Mouse (Mus musculus) midbrain, postnatal 0 days (tissue): ENCODE results near the gene Gm572. TPM values are rescaled to one million over a fixed set of nuclear protein-coding genes. Genes with fewer than 3 reads are reported as not detected.

Source experiments
- ATAC-seq: fragments of 200-750 bp; cut with Nextera tagmentation; 2 replicates; pipeline ENCODE4 v1.8.0; 2017; ENCODE audit warnings: moderate number of reproducible peaks, mild to moderate bottlenecking, moderate TSS enrichment, moderate library complexity; ENCODE audit not compliant: low FRiP score
- DNase-seq: peaks from one replicate; pipeline ENCODE4 v3.0.0-alpha.2; 2015; ENCODE audit warnings: low spot score
- H3K27ac ChIP-seq: fragments of 300-500 bp; sonication (generic); 2 replicates; pipeline ENCODE4 v1.5.1; 2014; ENCODE audit warnings: low read depth, mild to moderate bottlenecking, low read length, mixed read lengths
- H3K27me3 ChIP-seq: fragments of 300-500 bp; sonication (generic); 2 replicates; pipeline ENCODE4 v1.6.1; 2014; ENCODE audit warnings: low read length, control low read depth, mixed read lengths; ENCODE audit not compliant: insufficient read depth
- H3K36me3 ChIP-seq: fragments of 300-500 bp; sonication (generic); 2 replicates; pipeline ENCODE4 v1.6.1; 2014; ENCODE audit warnings: low read length, control low read depth, mixed read lengths; ENCODE audit not compliant: insufficient read depth
- H3K4me1 ChIP-seq: fragments of 300-500 bp; sonication (generic); 2 replicates; pipeline ENCODE4 v1.6.1; 2014; ENCODE audit warnings: mild to moderate bottlenecking, control low read depth, antibody characterized with exemption, low read length, mixed read lengths; ENCODE audit not compliant: insufficient read depth
- H3K4me2 ChIP-seq: fragments of 300-500 bp; sonication (generic); 2 replicates; pipeline ENCODE4 v1.6.1; 2014; ENCODE audit warnings: low read depth, mild to moderate bottlenecking, low read length, mixed read lengths; ENCODE audit not compliant: poor library complexity, severe bottlenecking
- H3K4me3 ChIP-seq: fragments of 300-500 bp; sonication (generic); 2 replicates; pipeline ENCODE4 v1.5.1; 2014; ENCODE audit warnings: low read depth, mild to moderate bottlenecking, low read length, moderate library complexity
- H3K9ac ChIP-seq: fragments of 300-500 bp; sonication (generic); replicated peaks from 2 replicates; pipeline ENCODE4 v1.6.1; 2014; ENCODE audit warnings: mild to moderate bottlenecking, low read length, moderate library complexity, mixed read lengths; ENCODE audit not compliant: poor library complexity, severe bottlenecking
- H3K9me3 ChIP-seq: fragments of 300-500 bp; sonication (generic); 2 replicates; pipeline ENCODE4 v1.6.1; 2016; ENCODE audit warnings: low read length, control low read depth
- CTCF ChIP-seq: IDR thresholded peaks from 2 replicates; pipeline ENCODE4 v1.5.1; 2016; ENCODE audit warnings: antibody characterized with exemption, mild to moderate bottlenecking
- WGBS: fragments of 180-500 bp; shearing (Covaris S2); extraction: QIAGEN DNeasy Blood & Tissue Kit; methylation state at CpG from one replicate; pipeline ENCODE4 v1.1.7; 2014; 5-methylcytosine and 5-hydroxymethylcytosine counted together
- polyA plus RNA-seq: library from polyadenylated mRNA; unstranded; fragments of >200 nt; fragmentation: Nextera tagmentation; extraction: Ambion mirVana; gene quantifications from 2 replicates; pipeline ENCODE4 v1.2.1, GENCODE M21; 2015
- total RNA-seq: library from RNA; depleted of rRNA; stranded (reverse); fragments of >200 nt; gene quantifications from 2 replicates; pipeline ENCODE4 v1.2.3, GENCODE M21; 2014

Gm572 gene
- total and polyA plus RNA-seq, 2 experiments from 2014 or later: 0.44 TPM; not detected in 1

DNA sequence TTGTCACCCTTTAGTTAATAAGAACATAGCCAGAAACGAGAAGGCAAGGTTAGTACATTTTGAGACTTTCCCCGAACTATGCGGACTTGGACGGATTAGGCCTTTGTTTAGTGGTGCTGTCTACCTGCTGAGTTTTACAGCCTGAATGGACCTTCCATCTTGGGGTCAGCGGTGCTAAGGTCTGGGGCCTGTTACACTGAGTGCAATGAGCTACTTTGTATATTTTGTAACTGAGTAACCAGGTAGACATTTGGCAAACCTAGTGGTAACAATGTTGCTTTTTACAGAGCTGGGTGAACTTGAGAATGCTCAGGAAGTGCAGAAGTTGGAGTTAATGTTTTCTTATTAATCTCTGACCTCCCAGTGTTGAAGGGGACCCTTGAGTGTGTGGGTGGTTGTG, 2.0 kb upstream of the Gm572 start:
- DNase-seq: no peak
- no peaks in the 10 kb centered on the region for H3K36me3 ChIP-seq
- H3K4me3 ChIP-seq: no peak overlapping the region
- no peak for TF ChIP-seq CTCF
- no peak overlapping the region for H3K4me2 ChIP-seq
- no peaks in the 10 kb centered on the region for H3K4me1 ChIP-seq
- no peaks in the 10 kb centered on the region for H3K9me3 ChIP-seq
- 71% methylated on average over 5 of the region's 5 CpGs for WGBS
- no peaks in the 10 kb centered on the region for H3K27me3 ChIP-seq
- no peak overlapping the region for H3K27ac ChIP-seq
- ATAC-seq: no peak
- H3K9ac ChIP-seq: no peak overlapping the region

GRCm38 (mm10) chr4:148644157-148644511, 1.0 kb downstream of the Gm572 start:
- Histone ChIP-seq H3K27ac (no peak overlapping the region), H3K9me3 (no peaks in the 10 kb centered on the region), H3K4me2 (peak overlapping the region; percentile 32), H3K4me1 (no peaks in the 10 kb centered on the region), H3K36me3 (no peaks in the 10 kb centered on the region), H3K4me3 (no peak overlapping the region), H3K9ac (no peak overlapping the region), H3K27me3 (no peaks in the 10 kb centered on the region)
- no peak for ATAC-seq
- WGBS: 4% methylated on average over 9 of the region's 9 CpGs
- DNase-seq: peak; percentile 44
- peak; percentile 81 for TF ChIP-seq CTCF

DNA sequence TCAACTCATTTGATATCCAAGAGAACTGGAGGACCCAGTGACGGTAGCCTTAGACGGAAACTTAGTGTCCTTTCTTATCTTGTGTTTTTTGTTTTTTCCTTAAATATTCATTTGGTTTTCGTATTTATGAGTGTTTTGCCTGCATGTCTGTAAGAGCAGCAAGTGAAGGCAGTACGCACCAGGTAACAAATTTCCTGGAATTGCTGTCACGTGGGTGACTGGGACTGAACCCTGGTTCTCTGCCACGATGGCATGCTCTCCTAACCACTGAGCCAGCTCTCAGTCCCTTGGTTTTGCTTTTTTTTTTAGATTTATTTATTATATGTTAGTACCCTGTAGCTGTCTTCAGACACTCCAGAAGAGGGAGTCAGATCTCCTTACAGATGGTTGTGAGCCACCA, 1.8 kb downstream of the Gm572 start:
- WGBS: 84% methylated on average over 6 of the region's 6 CpGs
- no peak for ATAC-seq
- no peak for TF ChIP-seq CTCF

GRCm38 (mm10) chr4:148646616-148647015, 3.5 kb downstream of the Gm572 start:
- 65% methylated on average over 11 of the region's 11 CpGs for WGBS
- H3K4me2 ChIP-seq: no peak overlapping the region
- DNase-seq: no peak
- no peak overlapping the region for H3K9ac ChIP-seq
- no peaks in the 10 kb centered on the region for H3K4me1 ChIP-seq
- no peak for TF ChIP-seq CTCF
- H3K27ac ChIP-seq: no peak overlapping the region
- no peaks in the 10 kb centered on the region for H3K36me3 ChIP-seq
- no peaks in the 10 kb centered on the region for H3K9me3 ChIP-seq
- ATAC-seq: no peak
- no peak overlapping the region for H3K4me3 ChIP-seq
- no peaks in the 10 kb centered on the region for H3K27me3 ChIP-seq

More for the DNA sequence above, 1.8 kb downstream of the Gm572 start:
- H3K9me3 ChIP-seq: no peaks in the 10 kb centered on the region
- H3K27me3 ChIP-seq: no peaks in the 10 kb centered on the region
- H3K4me1 ChIP-seq: no peaks in the 10 kb centered on the region
- no peak overlapping the region for H3K4me2 ChIP-seq
- H3K36me3 ChIP-seq: no peaks in the 10 kb centered on the region
- H3K27ac ChIP-seq: no peak overlapping the region
- DNase-seq: no peak
- H3K4me3 ChIP-seq: no peak overlapping the region
- no peak overlapping the region for H3K9ac ChIP-seq

DNA sequence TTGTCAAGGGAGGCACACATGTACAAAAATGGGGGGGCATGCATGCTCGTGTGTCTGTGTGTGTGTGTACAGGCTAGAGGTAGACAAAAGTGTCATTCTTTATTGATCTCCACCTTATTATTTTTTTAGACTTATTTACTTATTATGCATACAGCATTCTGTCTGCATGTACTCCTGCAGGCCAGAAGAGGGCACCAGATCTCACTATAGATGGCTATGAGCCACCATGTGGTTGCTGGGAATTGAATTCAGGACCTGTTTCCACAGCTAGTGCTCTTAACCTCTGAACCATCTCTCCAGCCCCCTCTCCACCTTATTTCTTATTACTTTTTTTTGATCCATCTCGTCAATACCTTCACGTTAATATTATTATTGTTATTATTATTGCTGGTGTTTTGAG, 6.2 kb downstream of the Gm572 start:
- DNase-seq: no peak
- peak; percentile 54 for TF ChIP-seq CTCF
- 66% methylated on average over 3 of the region's 3 CpGs for WGBS
- H3K4me2 ChIP-seq: no peak overlapping the region
- no peak overlapping the region for H3K27ac ChIP-seq
- no peaks in the 10 kb centered on the region for H3K4me1 ChIP-seq
- no peaks in the 10 kb centered on the region for H3K36me3 ChIP-seq
- H3K27me3 ChIP-seq: no peaks in the 10 kb centered on the region
- H3K9ac ChIP-seq: no peak overlapping the region
- ATAC-seq: no peak
- no peaks in the 10 kb centered on the region for H3K9me3 ChIP-seq
- no peak overlapping the region for H3K4me3 ChIP-seq

DNA sequence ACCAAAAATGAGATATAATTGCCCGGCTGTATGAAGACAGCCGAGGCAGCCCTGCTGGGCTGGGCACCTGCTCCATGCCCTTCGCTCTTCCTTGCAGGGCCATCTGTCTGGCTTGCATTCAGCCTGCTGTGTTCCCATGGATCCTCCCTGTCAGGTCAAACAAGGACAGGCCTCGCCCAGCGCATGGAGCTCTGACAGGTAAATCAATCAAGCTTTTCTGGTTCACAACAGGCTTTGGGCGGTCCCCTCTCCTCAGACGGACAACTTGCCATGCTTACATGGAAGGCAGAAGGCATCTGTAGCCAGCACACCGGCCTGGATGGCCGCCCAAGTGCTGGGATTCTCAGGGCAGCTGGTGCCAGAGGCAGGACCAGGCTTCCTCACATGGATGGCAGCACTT, 7.9 kb downstream of the Gm572 start:
- Histone ChIP-seq H3K4me1 (no peaks in the 10 kb centered on the region), H3K27ac (no peak overlapping the region), H3K4me2 (no peak overlapping the region), H3K4me3 (no peak overlapping the region), H3K27me3 (no peaks in the 10 kb centered on the region), H3K9me3 (no peaks in the 10 kb centered on the region), H3K36me3 (no peaks in the 10 kb centered on the region), H3K9ac (no peak overlapping the region)
- WGBS: 73% methylated on average over 9 of the region's 9 CpGs
- no peak for ATAC-seq
- TF ChIP-seq CTCF: no peak
- peak; percentile 49 for DNase-seq
